Comparison of ENCODE assay signal across 23 mouse cellular contexts in the genomic region with DNA sequence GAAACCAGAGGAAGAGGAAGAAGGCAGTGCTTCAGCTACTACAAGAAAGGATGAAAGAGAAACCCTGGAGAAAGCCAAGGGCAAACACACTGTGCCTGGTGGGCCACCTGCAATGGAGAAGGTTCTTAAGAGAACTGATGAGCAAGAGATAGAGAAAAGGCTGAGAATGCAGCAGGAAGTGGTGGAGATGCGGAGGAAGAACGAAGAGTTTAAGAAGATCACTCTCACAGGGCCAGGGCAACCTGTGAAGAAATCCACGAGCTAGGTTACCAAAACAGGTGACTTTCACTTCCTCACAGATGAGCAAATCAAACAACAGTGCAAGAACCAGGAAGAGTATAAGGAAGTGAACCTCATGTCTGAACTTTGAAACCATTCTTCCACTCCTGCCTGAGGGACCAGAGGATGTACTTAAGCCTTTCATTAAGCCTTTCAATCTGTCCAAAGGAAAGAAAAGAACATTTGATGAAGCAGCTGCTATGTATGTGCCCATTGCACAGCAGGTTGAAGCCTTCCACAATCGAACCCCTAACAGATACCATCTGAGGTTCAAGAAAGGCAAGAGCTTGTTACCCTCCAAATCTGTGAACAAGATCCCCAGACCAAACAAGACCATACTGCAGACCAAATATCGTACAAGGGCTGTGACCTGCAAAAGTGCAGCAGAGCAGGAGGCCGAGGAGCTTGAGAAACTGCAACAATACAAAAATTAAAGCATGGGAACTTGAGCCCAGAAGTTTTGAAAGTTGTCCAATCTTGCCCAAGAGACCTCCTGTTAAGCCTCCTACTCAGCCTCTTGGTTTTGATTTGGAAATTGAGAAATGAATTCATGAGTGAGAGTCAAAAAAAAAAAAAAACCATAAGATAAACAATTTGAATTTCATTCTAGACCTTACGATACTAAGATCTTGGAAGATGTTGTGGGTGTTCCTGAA.
DNase-seq lines count a peak whose midpoint lies in the region; TF ChIP-seq lines count a peak whose summit lies in the region.
"Had no signal": no experiment of that assay in that cellular context is flagged by ENCODE, and none has a peak within 500 bp of the region (broad histone marks: within the 10 kb centered on the region; RNA-seq: fewer than 3 reads in every experiment).

No protein-coding gene starts in this region.

- TF ChIP-seq CTCF in thymus, adult 2 months (IDR thresholded peaks at IDR 0.05; ENCODE audit: borderline replicate concordance, control insufficient read depth, extremely low read depth, insufficient read depth, low read length, poor library complexity), result no peak
- no peak for TF ChIP-seq CTCF in kidney, adult 2 months (conservative IDR thresholded peaks at IDR 0.05; ENCODE audit: insufficient read depth, insufficient read length, low read depth, low read length)

- H3K36me3 ChIP-seq in thymus, adult 2 months (ENCODE audit: control insufficient read depth, insufficient read depth, low read length), result no peaks in the 10 kb centered on the region
- H3K36me3 ChIP-seq in kidney, adult 2 months (ENCODE audit: control insufficient read depth, insufficient read depth, low read length), result no peaks in the 10 kb centered on the region
- H3K36me3 ChIP-seq: forebrain, embryonic 15.5 days; G1E; hindbrain, embryonic 15.5 days; limb, embryonic 10.5 days; midbrain, embryonic 12.5 days; neural tube, embryonic 12.5 days; stomach, embryonic 15.5 days had no signal

- DNase-seq in heart, adult 11 months, result peak; percentile 57
- DNase-seq in heart, postnatal 36 days, result no peak
- DNase-seq in fat pad, adult 2 months (ENCODE audit: extremely low read depth, low read depth, low spot score), result peak; percentile 79
- peak; percentile 33 for DNase-seq in thymus, adult 2 months
- peak; percentile 22 for DNase-seq in thymus, postnatal 4 days
- DNase-seq in urinary bladder, postnatal 36 days (ENCODE audit: low spot score in 2 of 2), result no peak
- DNase-seq in kidney, adult 2 months, result no peak
- DNase-seq in lung, postnatal 14 days, result no peak
- DNase-seq: adrenal gland, adult 8-10 months; cerebellum, adult 8-10 months; cerebellum, postnatal 36 days; kidney, adult 8-10 months; kidney, postnatal 10 days; liver; right cerebral cortex, postnatal 25 days had no signal

- no peak for TF ChIP-seq POLR2A in thymus, adult 2 months (IDR thresholded peaks at IDR 0.05; ENCODE audit: control insufficient read depth, extremely low read depth, insufficient read depth, low read length, poor library complexity)
- TF ChIP-seq POLR2A in kidney, adult 2 months (IDR thresholded peaks at IDR 0.05; ENCODE audit: low read depth, low read length), result no peak

- H3K27ac ChIP-seq in thymus, adult 2 months (ENCODE audit: control insufficient read depth, insufficient read depth, low read length), result no peak overlapping the region; the same call in 1 of the 2 replicates
- H3K27ac ChIP-seq in kidney, adult 2 months (ENCODE audit: insufficient read depth, low read depth, low read length), result no peak overlapping the region
- H3K27ac ChIP-seq: forebrain, embryonic 15.5 days; hindbrain, embryonic 15.5 days; limb, embryonic 10.5 days; macrophage; midbrain, embryonic 12.5 days; neural tube, embryonic 12.5 days; stomach, embryonic 15.5 days had no signal

- H3K4me3 ChIP-seq in thymus, adult 2 months (ENCODE audit: control insufficient read depth, insufficient read depth, low read length), result no peak overlapping the region
- H3K4me3 ChIP-seq in kidney, adult 2 months (ENCODE audit: insufficient read depth, low read depth, low read length), result no peak overlapping the region
- H3K4me3 ChIP-seq: forebrain, embryonic 15.5 days; hindbrain, embryonic 15.5 days; limb, embryonic 10.5 days; midbrain, embryonic 12.5 days; neural tube, embryonic 12.5 days; stomach, embryonic 15.5 days had no signal

- H3K4me1 ChIP-seq in thymus, adult 2 months (replicated peaks; ENCODE audit: control insufficient read depth, insufficient read depth, low read length), result peaks cover 3% of the 10 kb centered on the region
- H3K4me1 ChIP-seq in kidney, adult 2 months (ENCODE audit: control insufficient read depth, insufficient read depth, low read length), result no peaks in the 10 kb centered on the region
- H3K4me1 ChIP-seq: forebrain, embryonic 15.5 days; hindbrain, embryonic 15.5 days; limb, embryonic 10.5 days; midbrain, embryonic 12.5 days; neural tube, embryonic 12.5 days; stomach, embryonic 15.5 days had no signal

- WGBS in thymus, adult 2 months, result 45% methylated on average over 7 of the region's 7 CpGs
- 88% methylated on average over 7 of the region's 7 CpGs for WGBS in kidney, adult 2 months

- no peaks in the 10 kb centered on the region for H3K27me3 ChIP-seq in thymus, adult 2 months (ENCODE audit: control insufficient read depth, insufficient read depth, low read length)
- H3K27me3 ChIP-seq in kidney, adult 2 months (replicated peaks; ENCODE audit: control insufficient read depth, insufficient read depth, low read length), result no peaks in the 10 kb centered on the region
- H3K27me3 ChIP-seq: forebrain, embryonic 15.5 days; hindbrain, embryonic 15.5 days; midbrain, embryonic 12.5 days; neural tube, embryonic 12.5 days; stomach, embryonic 15.5 days had no signal

- intact Hi-C loops in heart, postnatal 36 days (cut with DNase I), result no loop called here

Comparison
In these comparisons a context has a peak if more than half of its experiments do, and no peak if none do; other contexts are left out.
1. DNase-seq: peak in heart, adult 11 months (single experiment), fat pad, adult 2 months (single experiment), thymus, adult 2 months (single experiment) and thymus, postnatal 4 days (single experiment); none in heart, postnatal 36 days (0 of 2), urinary bladder, postnatal 36 days (0 of 2), kidney, adult 2 months (single experiment) and lung, postnatal 14 days (single experiment).